ENCODE assay signal across 18 mouse cellular contexts in genomic region chr17:14654981-14655380, GRCm38 (mm10). TPM values are rescaled to one million over a fixed set of nuclear protein-coding genes. Genes with fewer than 3 reads are reported as not detected.
DNase-seq lines count a peak whose midpoint lies in the region; ATAC-seq and TF ChIP-seq lines count a peak whose summit lies in the region.
"Had no signal": no experiment of that assay in that cellular context is flagged by ENCODE, and none has a peak within 500 bp of the region (broad histone marks: within the 10 kb centered on the region; RNA-seq: fewer than 3 reads in every experiment).

No protein-coding gene starts in this region.

- no peak overlapping the region for H3K9ac ChIP-seq in heart, postnatal 0 days (replicated peaks; ENCODE audit: low read depth, low read length)
- H3K9ac ChIP-seq in heart, embryonic 11.5 days (ENCODE audit: low read depth, low read length) = no peak overlapping the region
- H3K9ac ChIP-seq in liver, adult 2 months (ENCODE audit: low read depth, low read length) = no peak overlapping the region
- no peak overlapping the region for H3K9ac ChIP-seq in liver, embryonic 11.5 days (ENCODE audit: low read depth, low read length)
- H3K9ac ChIP-seq: forebrain, embryonic 12.5 days; hindbrain, embryonic 15.5 days; neural tube, embryonic 15.5 days had no signal

- no peaks in the 10 kb centered on the region for H3K27me3 ChIP-seq in heart, postnatal 0 days (ENCODE audit: control insufficient read depth, insufficient read depth, low read length)
- H3K27me3 ChIP-seq in heart, embryonic 11.5 days (ENCODE audit: control insufficient read depth, insufficient read depth, low read length) = no peaks in the 10 kb centered on the region
- no peaks in the 10 kb centered on the region for H3K27me3 ChIP-seq in liver, adult 2 months (ENCODE audit: control insufficient read depth, insufficient read depth, low read length)
- no peaks in the 10 kb centered on the region for H3K27me3 ChIP-seq in liver, embryonic 11.5 days (replicated peaks; ENCODE audit: control insufficient read depth, insufficient read depth, low read length)
- H3K27me3 ChIP-seq: forebrain, embryonic 12.5 days; hindbrain, embryonic 15.5 days; neural tube, embryonic 15.5 days had no signal

- no peak for TF ChIP-seq POLR2A in liver, adult 2 months (IDR thresholded peaks at IDR 0.05; ENCODE audit: extremely low read depth, insufficient read depth, low read length)

- 58% methylated on average over 3 of the region's 3 CpGs for WGBS in heart, postnatal 0 days
- WGBS in heart, embryonic 11.5 days (ENCODE audit: insufficient replicate concordance) = 77% methylated on average over 3 of the region's 3 CpGs
- WGBS in liver, adult 2 months = 65% methylated on average over 3 of the region's 3 CpGs
- WGBS in liver, embryonic 11.5 days = 75% methylated on average over 3 of the region's 3 CpGs

- no peak overlapping the region for H3K4me2 ChIP-seq in heart, postnatal 0 days (ENCODE audit: low read depth, low read length)
- H3K4me2 ChIP-seq in heart, embryonic 11.5 days = no peak overlapping the region
- no peak overlapping the region for H3K4me2 ChIP-seq in liver, embryonic 11.5 days
- H3K4me2 ChIP-seq: forebrain, embryonic 12.5 days; hindbrain, embryonic 15.5 days; neural tube, embryonic 15.5 days had no signal

- no peaks in the 10 kb centered on the region for H3K9me3 ChIP-seq in heart, postnatal 0 days (replicated peaks; ENCODE audit: control insufficient read depth, low read length)
- no peaks in the 10 kb centered on the region for H3K9me3 ChIP-seq in heart, embryonic 11.5 days (replicated peaks; ENCODE audit: control insufficient read depth, low read length)
- H3K9me3 ChIP-seq in liver, embryonic 11.5 days (ENCODE audit: control insufficient read depth, low read length) = no peaks in the 10 kb centered on the region
- H3K9me3 ChIP-seq: forebrain, embryonic 12.5 days; hindbrain, embryonic 15.5 days; neural tube, embryonic 15.5 days had no signal

- no peaks in the 10 kb centered on the region for H3K79me2 ChIP-seq in liver, adult 2 months (ENCODE audit: control insufficient read depth, insufficient read depth, low read length)

- DNase-seq in heart, postnatal 0 days (ENCODE audit: low spot score) = no peak
- peak; percentile 16 for DNase-seq in liver, adult 2 months (ENCODE audit: extremely low read depth, low read depth, low spot score)
- no peak for DNase-seq in liver, embryonic 11.5 days (ENCODE audit: low spot score)
- DNase-seq in ES-CJ7 (ENCODE audit: low read depth, low spot score) (peak; percentile 14), adipocyte (ENCODE audit: low spot score) (peak; percentile 17)
- no peak for DNase-seq in left cerebral cortex, adult 8-10 months (ENCODE audit: low spot score in 2 of 2)
- no peak for DNase-seq in yolk sac, embryonic 10.5 days (ENCODE audit: low spot score)
- DNase-seq: adrenal gland, postnatal 10 days; cerebellum, adult 9-11 months; kidney, adult 9 months; right cerebral cortex, postnatal 14 days; spleen, adult 18-20 months had no signal

- TF ChIP-seq EP300 in heart, postnatal 0 days (IDR thresholded peaks at IDR 0.05; ENCODE audit: low read depth) = no peak

- H3K4me1 ChIP-seq in heart, postnatal 0 days (ENCODE audit: control insufficient read depth, insufficient read depth) = no peaks in the 10 kb centered on the region
- H3K4me1 ChIP-seq in heart, embryonic 11.5 days (ENCODE audit: control insufficient read depth, insufficient read depth, low read length) = no peaks in the 10 kb centered on the region
- H3K4me1 ChIP-seq in liver, adult 2 months (ENCODE audit: control insufficient read depth, insufficient read depth, low read length) = no peaks in the 10 kb centered on the region; the same call in none of the 2 replicates
- no peaks in the 10 kb centered on the region for H3K4me1 ChIP-seq in liver, embryonic 11.5 days (replicated peaks; ENCODE audit: control insufficient read depth, insufficient read depth, low read length)
- H3K4me1 ChIP-seq: forebrain, embryonic 12.5 days; hindbrain, embryonic 15.5 days; neural tube, embryonic 15.5 days had no signal

- TF ChIP-seq CTCF in heart, postnatal 0 days (IDR thresholded peaks at IDR 0.05; ENCODE audit: low read depth) = no peak
- TF ChIP-seq CTCF in liver, adult 2 months (IDR thresholded peaks at IDR 0.05; ENCODE audit: low read depth, low read length) = no peak

- H3K36me3 ChIP-seq in heart, postnatal 0 days (replicated peaks; ENCODE audit: control insufficient read depth, insufficient read depth, low read length) = no peaks in the 10 kb centered on the region
- H3K36me3 ChIP-seq in heart, embryonic 11.5 days (ENCODE audit: control insufficient read depth, insufficient read depth, low read length) = no peaks in the 10 kb centered on the region
- no peaks in the 10 kb centered on the region for H3K36me3 ChIP-seq in liver, adult 2 months (ENCODE audit: control insufficient read depth, insufficient read depth, low read length)
- H3K36me3 ChIP-seq in liver, embryonic 11.5 days (ENCODE audit: control insufficient read depth, insufficient read depth, low read length) = no peaks in the 10 kb centered on the region
- H3K36me3 ChIP-seq: forebrain, embryonic 12.5 days; hindbrain, embryonic 15.5 days; neural tube, embryonic 15.5 days had no signal

- ATAC-seq in heart, postnatal 0 days (ENCODE audit: insufficient read depth, low read depth) = no peak
- no peak for ATAC-seq in heart, embryonic 11.5 days (replicated peaks; ENCODE audit: insufficient number of reproducible peaks, low FRiP score, low TSS enrichment)
- ATAC-seq in liver, embryonic 11.5 days (replicated peaks; ENCODE audit: low FRiP score) = no peak
- ATAC-seq: midbrain, embryonic 16.5 days had no signal

- 0 out of 2 replicates have a peak overlapping the region, but pooled peaks have one; percentile 5 for H3K27ac ChIP-seq in heart, postnatal 0 days (ENCODE audit: low read depth)
- H3K27ac ChIP-seq in heart, embryonic 11.5 days (ENCODE audit: low read depth, low read length) = no peak overlapping the region
- no peak overlapping the region for H3K27ac ChIP-seq in liver, adult 2 months (replicated peaks; ENCODE audit: insufficient read depth, low read depth, low read length)
- H3K27ac ChIP-seq in liver, embryonic 11.5 days (ENCODE audit: low read depth, low read length) = no peak overlapping the region
- H3K27ac ChIP-seq: forebrain, embryonic 12.5 days; hindbrain, embryonic 15.5 days; neural tube, embryonic 15.5 days had no signal

- no peak overlapping the region for H3K4me3 ChIP-seq in heart, postnatal 0 days (ENCODE audit: low read depth, low read length)
- H3K4me3 ChIP-seq in heart, embryonic 11.5 days (ENCODE audit: low read depth, low read length) = no peak overlapping the region
- H3K4me3 ChIP-seq in liver, adult 2 months (ENCODE audit: insufficient read depth, low read depth, low read length) = no peak overlapping the region
- H3K4me3 ChIP-seq in liver, embryonic 11.5 days (ENCODE audit: low read depth, low read length) = no peak overlapping the region
- H3K4me3 ChIP-seq: forebrain, embryonic 12.5 days; hindbrain, embryonic 15.5 days; neural tube, embryonic 15.5 days had no signal

RNA-seq across cellular contexts. Expression of gene Thbs2, which starts 39.1 kb away (rescaled TPM):
- total RNA-seq in heart, postnatal 0 days (2014; rRNA removed; ENCODE audit: low replicate concordance) = 39.5 and 49.7 TPM in 2 replicates
- polyA plus RNA-seq in heart, postnatal 0 days (2015; fragmentation: Nextera tagmentation; extraction: Ambion mirVana) = 17.8 and 17.9 TPM in 2 replicates
- polyA plus RNA-seq in heart, embryonic 11.5 days (2014; fragmentation: Nextera tagmentation; extraction: Ambion mirVana) = 2.7 and 4.0 TPM in 2 replicates
- total RNA-seq in liver, adult 2 months (2014; rRNA removed) = 2.1 and 2.8 TPM in 2 replicates
- 0.92 and 1.1 TPM in 2 replicates for polyA plus RNA-seq in liver, adult 2 months (2012; rRNA removed)
- polyA plus RNA-seq in liver, embryonic 11.5 days (2014; fragmentation: Nextera tagmentation; extraction: Ambion mirVana) = 0.78 and 1.0 TPM in 2 replicates
- total RNA-seq in left cerebral cortex, adult 8-10 months (2022) = 1 to 10 TPM; 4.9 to 7.5 (median 6.1) TPM
- total RNA-seq: granulocyte monocyte progenitor cell, adult 5-6 weeks had no signal

Comparison
In these comparisons a context has a peak if more than half of its experiments do, and no peak if none do; other contexts are left out.
1. DNase-seq: peak in liver, adult 2 months (single experiment), ES-CJ7 (single experiment) and adipocyte (single experiment); none in heart, postnatal 0 days (single experiment), liver, embryonic 11.5 days (single experiment), left cerebral cortex, adult 8-10 months (0 of 2) and yolk sac, embryonic 10.5 days (single experiment).